Mouse (Mus musculus): Measurements from ENCODE around the gene Thrb.
"Not testable (repeated sequence)": the region's sequence is repeated elsewhere in the genome, so short reads cannot be mapped to it uniquely, and the experiment has no call there.

The Thrb gene

GRCm38 (mm10) chr14:17933475-17933874, 273.4 kb downstream of the Thrb start:
- DNase-seq (ENCODE audit: low read depth in 2 of 2, low spot score in 2 of 2) = no peak

GRCm38 (mm10) chr14:17934779-17935178, 274.7 kb downstream of the Thrb start:
- not testable (repeated sequence) for DNase-seq (ENCODE audit: low read depth in 2 of 2, low spot score in 2 of 2)

DNA sequence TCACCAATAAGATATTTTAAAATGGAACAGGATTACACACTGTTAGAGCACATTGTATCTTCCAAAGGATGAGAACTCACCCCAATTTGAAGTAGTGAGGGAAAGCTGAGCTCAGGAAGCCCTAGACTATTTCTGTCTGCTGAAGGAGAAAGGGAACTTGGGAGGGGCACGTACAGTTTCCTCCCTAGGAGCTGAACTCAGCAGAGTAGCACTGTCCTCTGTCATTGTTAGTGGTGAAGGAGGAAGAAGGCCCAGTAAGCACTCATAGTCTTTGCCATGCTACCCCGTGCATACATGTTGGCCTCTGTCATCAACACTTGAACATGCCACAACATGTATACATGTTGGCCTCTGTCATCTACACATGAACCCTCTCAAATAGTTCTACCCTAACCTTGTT, 294.0 kb downstream of the Thrb start:
- no peak for DNase-seq (ENCODE audit: low read depth in 2 of 2, low spot score in 2 of 2)

GRCm38 (mm10) chr14:17959901-17960300, 299.8 kb downstream of the Thrb start:
- no peak for DNase-seq (ENCODE audit: low read depth in 2 of 2, low spot score in 2 of 2)

GRCm38 (mm10) chr14:17967117-17967726, 307.2 kb downstream of the Thrb start:
- peak in 1 of 2 experiments; percentile 33 for DNase-seq (ENCODE audit: low read depth in 2 of 2, low spot score in 2 of 2)

DNA sequence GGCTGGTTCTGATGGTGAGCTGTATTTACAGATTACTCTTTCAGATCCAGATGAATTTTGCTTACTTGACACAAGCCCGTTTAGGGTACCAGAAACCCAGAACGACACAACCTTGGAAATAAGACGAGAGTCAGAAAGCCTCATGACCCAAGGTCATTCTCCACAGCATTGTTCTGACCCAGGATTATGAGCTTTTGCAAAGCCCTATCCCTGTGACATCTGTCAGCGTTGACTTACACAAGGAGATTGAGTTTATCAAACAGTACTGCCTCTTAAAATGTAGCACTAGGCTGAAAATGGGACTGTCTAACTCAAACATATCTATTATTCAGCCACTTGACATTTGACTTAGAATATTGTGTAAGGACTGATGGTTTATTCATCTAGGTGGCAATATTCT, 312.1 kb downstream of the Thrb start:
- DNase-seq (ENCODE audit: low read depth in 2 of 2, low spot score in 2 of 2) = no peak

DNA sequence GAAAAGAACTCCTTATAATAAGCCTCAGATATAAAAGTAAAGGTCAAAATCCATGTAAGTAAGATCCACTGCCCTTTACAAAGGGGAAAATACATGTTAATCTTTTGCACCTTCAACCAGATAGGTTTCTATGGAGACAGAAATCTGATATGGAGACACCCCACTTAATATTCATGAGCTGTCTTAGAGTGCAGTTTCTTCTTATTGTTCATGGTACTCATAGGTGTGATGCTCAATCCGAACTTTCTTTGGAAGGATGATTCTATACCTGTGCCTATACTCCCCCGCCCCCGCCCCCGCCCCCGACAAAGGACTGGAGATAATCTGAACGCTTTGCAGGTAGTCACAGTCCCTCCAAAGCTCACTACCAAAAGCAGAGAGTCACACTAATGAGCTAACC, 312.6 kb downstream of the Thrb start:
- no peak for DNase-seq (ENCODE audit: low read depth in 2 of 2, low spot score in 2 of 2)

GRCm38 (mm10) chr14:17975786-17976185, 315.7 kb downstream of the Thrb start:
- DNase-seq (ENCODE audit: low read depth in 2 of 2, low spot score in 2 of 2) = no peak

GRCm38 (mm10) chr14:17978259-17978658, 318.2 kb downstream of the Thrb start:
- no peak for DNase-seq (ENCODE audit: low read depth in 2 of 2, low spot score in 2 of 2)

GRCm38 (mm10) chr14:17981258-17981657, 321.2 kb downstream of the Thrb start:
- DNase-seq (ENCODE audit: low read depth in 2 of 2, low spot score in 2 of 2) = no peak

DNA sequence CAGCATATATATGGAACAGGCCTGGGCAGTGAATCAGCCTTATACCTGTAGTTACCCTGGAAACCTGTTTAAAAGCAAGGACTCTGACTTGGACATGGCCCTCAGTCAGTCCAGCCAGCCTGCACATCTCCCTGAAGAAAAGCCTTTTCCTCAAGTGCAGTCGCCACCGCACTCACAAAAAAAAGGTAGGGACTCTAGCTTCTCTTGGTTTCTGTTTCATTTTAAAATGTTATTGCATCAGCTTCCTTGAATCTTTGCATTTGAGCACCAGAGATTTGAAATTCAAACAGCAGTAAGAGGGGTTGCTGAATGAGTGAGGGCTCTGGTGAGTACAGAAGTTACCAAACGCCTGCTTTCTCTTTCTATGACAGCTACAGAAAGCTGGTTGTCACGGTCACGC, 322.0 kb downstream of the Thrb start:
- no peak for DNase-seq (ENCODE audit: low read depth in 2 of 2, low spot score in 2 of 2)

DNA sequence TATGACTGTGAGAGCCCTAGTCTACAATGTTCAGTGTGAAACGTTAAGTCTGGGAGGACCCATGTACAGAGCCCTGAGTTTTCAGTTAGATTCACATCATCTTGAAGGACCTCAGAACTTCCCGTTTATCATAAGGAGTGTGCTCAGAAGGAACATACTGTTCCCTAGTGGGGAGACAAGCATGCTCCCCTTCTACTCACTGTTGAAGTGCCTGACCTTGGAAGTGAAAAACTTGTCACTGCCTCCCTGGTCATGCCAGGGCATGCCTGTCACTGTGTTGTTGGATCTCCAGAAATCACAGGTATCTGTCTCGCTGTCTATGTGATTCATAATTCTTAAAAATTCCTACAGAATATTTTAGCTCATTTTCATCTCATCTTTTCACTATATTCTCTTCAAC, 323.3 kb downstream of the Thrb start:
- no peak for DNase-seq (ENCODE audit: low read depth in 2 of 2, low spot score in 2 of 2)

- no peak for DNase-seq (ENCODE audit: low read depth in 2 of 2, low spot score in 2 of 2)
These were observed 323.8 kb downstream of the Thrb start for GRCm38 (mm10) chr14:17983839-17984238.

GRCm38 (mm10) chr14:17988580-17988979, 328.5 kb downstream of the Thrb start:
- DNase-seq (ENCODE audit: low read depth in 2 of 2, low spot score in 2 of 2) = no peak

DNA sequence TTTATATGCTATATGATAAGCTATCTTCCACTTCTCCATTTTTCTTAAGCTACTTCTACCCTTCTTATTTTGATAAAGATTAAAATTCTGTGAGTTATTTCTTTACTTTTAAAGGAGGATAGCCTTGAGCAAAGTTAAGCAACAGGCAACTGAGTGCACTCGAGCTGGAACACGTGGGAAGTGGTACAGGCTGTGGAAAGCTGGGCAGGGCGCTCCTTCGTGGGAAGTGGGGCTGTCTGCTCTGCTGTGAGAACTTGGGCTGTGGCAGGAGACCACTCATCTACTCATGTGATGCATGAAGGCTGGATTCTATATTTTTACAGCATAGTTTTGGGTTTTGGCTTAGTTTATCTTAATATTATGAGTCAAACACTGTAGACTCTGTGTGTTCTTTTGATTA, 329.1 kb downstream of the Thrb start:
- no peak for DNase-seq (ENCODE audit: low read depth in 2 of 2, low spot score in 2 of 2)

GRCm38 (mm10) chr14:17990186-17990585, 330.1 kb downstream of the Thrb start:
- DNase-seq (ENCODE audit: low read depth in 2 of 2, low spot score in 2 of 2) = no peak

- DNase-seq (ENCODE audit: low read depth in 2 of 2, low spot score in 2 of 2) = peak; percentile 54 to 67
These were observed 341.8 kb downstream of the Thrb start for GRCm38 (mm10) chr14:18001886-18002285.

DNA sequence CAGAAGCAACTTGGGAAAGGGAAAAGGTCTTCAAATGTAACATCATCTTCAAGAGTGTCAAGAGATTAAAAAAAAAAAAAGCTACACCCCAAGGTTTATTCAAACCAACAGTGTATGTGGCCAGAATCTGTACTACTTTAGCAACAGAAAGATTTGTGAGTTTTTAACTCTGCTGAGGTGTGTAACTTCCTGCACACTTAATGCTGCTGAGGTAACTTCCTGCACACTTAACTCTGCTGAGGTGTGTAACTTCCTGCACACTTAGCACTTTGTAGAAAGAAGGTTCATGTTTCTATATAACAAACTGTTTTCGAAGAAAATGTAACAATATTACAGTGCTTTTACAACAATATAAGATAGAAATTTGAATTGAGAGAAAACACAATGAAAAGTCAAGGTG, 343.6 kb downstream of the Thrb start:
- DNase-seq (ENCODE audit: low read depth in 2 of 2, low spot score in 2 of 2) = no peak

- DNase-seq (ENCODE audit: low read depth in 2 of 2, low spot score in 2 of 2) = no peak
These were observed 348.5 kb downstream of the Thrb start for GRCm38 (mm10) chr14:18008524-18008923.

DNA sequence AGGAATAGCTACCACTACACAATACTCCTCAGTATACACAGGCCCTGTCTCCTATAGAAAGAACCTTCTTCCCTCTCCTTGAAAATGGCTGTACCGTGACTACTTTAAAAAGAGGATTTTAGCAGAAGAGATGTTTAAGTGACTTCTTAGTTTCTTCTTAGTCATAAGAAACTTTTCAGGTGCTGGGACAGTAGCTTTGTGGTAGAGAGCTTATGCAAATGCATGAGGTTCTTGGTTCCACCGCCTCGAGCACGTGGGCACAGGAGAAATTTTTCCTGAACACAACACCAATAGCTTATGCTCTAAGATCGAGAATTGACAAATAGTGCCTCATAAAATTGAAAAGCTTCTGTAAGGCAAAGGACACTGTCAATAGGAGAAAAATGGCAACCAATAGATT, 356.5 kb downstream of the Thrb start:
- DNase-seq (ENCODE audit: low read depth in 2 of 2, low spot score in 2 of 2) = no peak

DNA sequence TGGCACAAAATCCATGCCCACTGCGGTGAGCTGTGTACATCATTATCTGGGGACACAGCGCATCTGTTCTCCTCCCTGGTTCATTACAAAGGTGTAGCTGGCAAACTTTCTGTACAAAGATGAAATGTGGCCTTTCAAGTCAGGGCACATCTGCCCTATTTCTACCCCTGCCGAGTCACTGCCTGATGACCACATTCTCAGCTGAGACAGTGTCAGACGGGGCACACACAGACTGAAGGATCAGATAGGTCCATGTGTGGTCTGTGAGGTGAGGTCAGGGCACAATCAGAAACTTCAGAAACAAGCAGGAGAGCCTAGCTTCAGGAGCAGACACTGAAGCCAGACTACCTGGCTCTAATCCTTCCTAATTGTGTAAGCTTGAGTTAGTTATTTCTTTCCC, 360.1 kb downstream of the Thrb start:
- no peak for DNase-seq (ENCODE audit: low read depth in 2 of 2, low spot score in 2 of 2)

GRCm38 (mm10) chr14:18020636-18021035, 360.6 kb downstream of the Thrb start:
- no peak for DNase-seq (ENCODE audit: low read depth in 2 of 2, low spot score in 2 of 2)

GRCm38 (mm10) chr14:18021726-18022125, 361.7 kb downstream of the Thrb start:
- peak; percentile 14 to 21 for DNase-seq (ENCODE audit: low read depth in 2 of 2, low spot score in 2 of 2)

GRCm38 (mm10) chr14:18022351-18022750, 362.3 kb downstream of the Thrb start:
- peak in 1 of 2 experiments; percentile 16 for DNase-seq (ENCODE audit: low read depth in 2 of 2, low spot score in 2 of 2)

All from CD8-positive naive resting alpha-beta T cell, adult 2 months (primary cell).